Mouse (Mus musculus) liver, adult 2 months (tissue): ENCODE measurements around the gene Edc4.

Experiments used
- CTCF ChIP-seq: fragments of 200-500 bp; IDR thresholded peaks from 2 replicates; pipeline ENCODE4 v1.5.1; 2011; ENCODE audit warnings: low read depth, low read length, control low read depth
- POLR2A ChIP-seq: fragments of 200-500 bp; IDR thresholded peaks from 2 replicates; pipeline ENCODE4 v1.6.1; 2011; ENCODE audit warnings: low read length, control low read depth; ENCODE audit not compliant: insufficient read depth; ENCODE audit errors: extremely low read depth

DNA sequence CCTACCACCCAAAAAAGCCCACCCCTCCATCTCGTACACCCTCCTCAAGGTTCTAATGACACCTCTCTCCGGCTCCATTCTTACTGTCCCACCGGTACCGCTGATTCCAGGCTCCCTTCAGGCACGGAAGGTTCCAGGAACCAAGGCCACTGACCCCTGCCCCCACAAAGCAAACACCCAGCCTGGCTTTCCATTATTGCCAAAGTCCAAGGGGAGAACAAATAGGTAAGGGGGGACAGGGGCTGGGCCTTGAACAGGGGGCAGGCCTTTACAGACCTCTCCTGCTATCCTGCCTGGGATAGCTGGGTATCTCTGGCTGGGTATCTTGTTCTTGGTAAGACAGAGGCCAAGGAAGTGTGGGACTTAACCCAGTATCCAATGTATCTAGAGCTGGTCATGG is 61.9 kb downstream of the Edc4 start:
- TF ChIP-seq POLR2A (no peak), CTCF (no peak)
